Mouse (Mus musculus): ENCODE results near the gene D7Ertd443e. TPM values are rescaled to one million over a fixed set of nuclear protein-coding genes. Genes with fewer than 3 reads are reported as not detected.

Gene D7Ertd443e
- total RNA-seq, 1 experiment from 2014 or later = 5.6 TPM

GRCm38 (mm10) chr7:134227101-134227500 is 158.4 kb downstream of the D7Ertd443e start:
- no peak for DNase-seq

- DNase-seq = no peak
Observed at GRCm38 (mm10) chr7:134226231-134226630, 159.2 kb downstream of the D7Ertd443e start.

DNA sequence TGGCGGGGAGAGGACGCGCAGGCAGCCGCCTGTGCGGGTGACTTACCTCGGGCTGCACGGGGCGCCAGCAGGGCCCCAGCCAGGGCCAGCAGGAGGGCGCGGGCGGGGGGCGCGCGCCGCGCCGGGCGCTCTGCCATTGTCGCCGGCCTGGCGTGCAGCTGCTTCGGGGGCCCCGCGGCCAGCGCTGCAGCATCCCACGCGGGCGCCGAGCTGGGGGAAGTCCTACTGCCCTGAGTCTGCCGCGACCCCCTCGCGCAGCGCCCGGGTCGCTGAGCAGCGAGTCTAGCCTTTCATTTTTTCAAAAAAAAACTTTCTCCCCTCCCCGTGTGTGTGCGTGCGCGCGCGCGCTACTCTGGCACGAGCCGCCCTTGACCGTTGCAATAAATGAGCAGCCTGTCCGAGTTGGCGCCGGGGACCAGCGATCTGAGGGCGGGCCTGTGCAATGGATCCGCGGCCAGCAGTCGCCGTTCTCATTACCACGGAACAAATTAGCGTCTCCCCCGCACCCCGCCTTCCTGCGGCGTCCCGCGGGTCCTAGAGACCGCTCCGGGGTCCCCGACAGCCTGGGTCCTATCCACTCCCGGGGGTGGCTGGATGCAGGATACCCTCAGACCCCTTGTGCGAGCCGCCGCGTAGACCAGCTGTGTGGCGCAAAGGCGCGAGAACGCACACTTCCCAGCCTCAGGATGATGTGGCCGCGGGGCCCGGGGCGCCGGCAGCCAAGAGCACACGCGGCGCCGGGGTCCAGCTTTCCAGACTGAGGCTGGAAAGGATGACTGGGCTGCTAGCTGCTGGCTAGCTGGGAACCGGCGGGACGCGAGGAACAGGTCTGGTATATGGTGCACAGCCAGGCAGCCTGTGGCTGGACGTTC is 160.5 kb downstream of the D7Ertd443e start:
- peak; percentile 86 for DNase-seq

DNA sequence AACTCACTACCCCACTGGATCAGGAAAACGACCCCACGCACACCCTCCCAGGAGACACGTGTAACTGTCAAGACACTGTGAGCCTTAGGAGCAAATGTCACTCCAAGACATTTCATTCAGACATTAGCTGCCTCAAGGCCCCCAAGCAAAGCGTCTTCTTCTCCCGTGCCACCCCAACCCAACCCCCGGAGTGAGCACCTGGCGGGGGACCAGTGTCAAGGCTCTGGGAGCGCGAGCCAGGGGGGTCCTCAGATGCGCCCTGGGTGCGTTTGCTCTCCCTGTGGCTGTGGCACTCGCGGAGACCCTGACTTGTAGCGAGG is 161.1 kb downstream of the D7Ertd443e start:
- no peak for DNase-seq

GRCm38 (mm10) chr7:134223444-134224161 is 161.9 kb downstream of the D7Ertd443e start:
- DNase-seq = peak; percentile 91

Other genes starting within 250 kb of the D7Ertd443e start
- 20.6 and 25.0 TPM in 2 replicates for gene Adam12, start 153.5 kb downstream of the D7Ertd443e start, total RNA-seq (2021)